Comparison of ENCODE assay signal across 8 mouse cellular contexts in genomic region chr15:101858673-101859425, GRCm38 (mm10). TPM values are rescaled to one million over a fixed set of nuclear protein-coding genes. Genes with fewer than 3 reads are reported as not detected.
DNase-seq lines count a peak whose midpoint lies in the region; ATAC-seq lines count a peak whose summit lies in the region.

No protein-coding gene starts in this region.

- peak overlapping the region; percentile 66; the same call in 1 of the 2 replicates for H3K9ac ChIP-seq in embryonic facial prominence, embryonic 13.5 days
- no peak overlapping the region for H3K9ac ChIP-seq in intestine, embryonic 16.5 days (ENCODE audit: low read depth, low read length)
- no peak overlapping the region for H3K9ac ChIP-seq in neural tube, embryonic 15.5 days (replicated peaks)

- H3K9me3 ChIP-seq in embryonic facial prominence, embryonic 13.5 days: no peaks in the 10 kb centered on the region
- no peaks in the 10 kb centered on the region for H3K9me3 ChIP-seq in intestine, embryonic 16.5 days (ENCODE audit: control insufficient read depth, low read length)
- H3K9me3 ChIP-seq in neural tube, embryonic 15.5 days (replicated peaks): no peaks in the 10 kb centered on the region

- no peak for ATAC-seq in embryonic facial prominence, embryonic 13.5 days (ENCODE audit: insufficient number of reproducible peaks, insufficient read depth, low FRiP score, low TSS enrichment, low read depth)
- ATAC-seq in intestine, embryonic 16.5 days: no peak
- ATAC-seq in neural tube, embryonic 15.5 days (ENCODE audit: low FRiP score): no peak

- H3K36me3 ChIP-seq in embryonic facial prominence, embryonic 13.5 days: no peaks in the 10 kb centered on the region
- H3K36me3 ChIP-seq in intestine, embryonic 16.5 days (ENCODE audit: control insufficient read depth, insufficient read depth, low read length): no peaks in the 10 kb centered on the region
- no peaks in the 10 kb centered on the region for H3K36me3 ChIP-seq in neural tube, embryonic 15.5 days

- 7% methylated on average over 11 of the region's 11 CpGs for WGBS in embryonic facial prominence, embryonic 13.5 days
- WGBS in intestine, embryonic 16.5 days: 14% methylated on average over 11 of the region's 11 CpGs
- WGBS in neural tube, embryonic 15.5 days: 7% methylated on average over 11 of the region's 11 CpGs

- DNase-seq in kidney, postnatal 14 days: peak; percentile 4
- DNase-seq in kidney, adult 9 months: no peak
- no peak for DNase-seq in thymus, postnatal 36 days
- DNase-seq in layer of hippocampus, postnatal 25 days (ENCODE audit: extremely low spot score in 1 of 2, low spot score in 1 of 2): no peak
- no peak for DNase-seq in thymus, postnatal 25 days

- H3K4me2 ChIP-seq in embryonic facial prominence, embryonic 13.5 days: peak overlapping the region; percentile 84
- H3K4me2 ChIP-seq in intestine, embryonic 16.5 days (ENCODE audit: low read depth, low read length): peak overlapping the region; percentile 87
- peak overlapping the region; percentile 90 for H3K4me2 ChIP-seq in neural tube, embryonic 15.5 days

- peaks cover 83% of the 10 kb centered on the region for H3K27me3 ChIP-seq in embryonic facial prominence, embryonic 13.5 days
- peaks cover 31% of the 10 kb centered on the region for H3K27me3 ChIP-seq in intestine, embryonic 16.5 days (replicated peaks; ENCODE audit: control insufficient read depth, insufficient read depth, low read length)
- H3K27me3 ChIP-seq in neural tube, embryonic 15.5 days (replicated peaks): peaks cover 44% of the 10 kb centered on the region

- H3K4me3 ChIP-seq in embryonic facial prominence, embryonic 13.5 days: peak overlapping the region; percentile 48
- peak overlapping the region; percentile 48 for H3K4me3 ChIP-seq in intestine, embryonic 16.5 days (ENCODE audit: low read length)
- peak overlapping the region; percentile 48; the same call in 1 of the 2 replicates for H3K4me3 ChIP-seq in neural tube, embryonic 15.5 days (replicated peaks)

- H3K27ac ChIP-seq in embryonic facial prominence, embryonic 13.5 days: no peak overlapping the region
- no peak overlapping the region for H3K27ac ChIP-seq in intestine, embryonic 16.5 days (ENCODE audit: low read length)
- no peak overlapping the region for H3K27ac ChIP-seq in neural tube, embryonic 15.5 days (replicated peaks)

- peaks cover 33% of the 10 kb centered on the region for H3K4me1 ChIP-seq in embryonic facial prominence, embryonic 13.5 days
- peaks cover 3% of the 10 kb centered on the region; the same call in 1 of the 2 replicates for H3K4me1 ChIP-seq in intestine, embryonic 16.5 days (ENCODE audit: control insufficient read depth, insufficient read depth, low read length)
- H3K4me1 ChIP-seq in neural tube, embryonic 15.5 days: peaks cover 23% of the 10 kb centered on the region

RNA-seq across cellular contexts. Expression of gene Krt1, which starts 8.3 kb away (rescaled TPM):
- 30.3 and 54.6 TPM in 2 replicates for polyA plus RNA-seq in embryonic facial prominence, embryonic 13.5 days (2015; fragmentation: Nextera tagmentation; extraction: Ambion mirVana)
- 0.48 and 0.49 TPM in 2 replicates for polyA plus RNA-seq in intestine, embryonic 16.5 days (2015; fragmentation: Nextera tagmentation; extraction: Ambion mirVana)
- polyA plus RNA-seq in neural tube, embryonic 15.5 days (2015; fragmentation: Nextera tagmentation; extraction: Ambion mirVana): 11.9 and 16.9 TPM in 2 replicates
- 1 to 10 TPM; 3.5 to 4.1 TPM for total RNA-seq in layer of hippocampus, postnatal 25 days (2021)

RNA-seq across cellular contexts. Expression of gene Krt77, which starts 10.7 kb away (rescaled TPM):
- 0.43 and 0.91 TPM in 2 replicates for polyA plus RNA-seq in embryonic facial prominence, embryonic 13.5 days (2015; fragmentation: Nextera tagmentation; extraction: Ambion mirVana)
- 0.13 TPM in 1 of 2 replicates, not detected in the other for polyA plus RNA-seq in intestine, embryonic 16.5 days (2015; fragmentation: Nextera tagmentation; extraction: Ambion mirVana)
- 0.29 and 0.54 TPM in 2 replicates for polyA plus RNA-seq in neural tube, embryonic 15.5 days (2015; fragmentation: Nextera tagmentation; extraction: Ambion mirVana)
- 10 to 100 TPM in 1 of 2 experiments, 1 to 10 TPM in 1; 9.4 to 11.3 TPM for total RNA-seq in layer of hippocampus, postnatal 25 days (2021)

RNA-seq across cellular contexts. Expression of gene Krt76, which starts 33.9 kb away (rescaled TPM):
- polyA plus RNA-seq in embryonic facial prominence, embryonic 13.5 days (2015; fragmentation: Nextera tagmentation; extraction: Ambion mirVana): 0.40 and 0.56 TPM in 2 replicates
- not detected in 2 replicates for polyA plus RNA-seq in intestine, embryonic 16.5 days (2015; fragmentation: Nextera tagmentation; extraction: Ambion mirVana)
- polyA plus RNA-seq in neural tube, embryonic 15.5 days (2015; fragmentation: Nextera tagmentation; extraction: Ambion mirVana): not detected in 2 replicates
- not detected for total RNA-seq in layer of hippocampus, postnatal 25 days (2021)

RNA-seq across cellular contexts. Expression of gene Krt2, which starts 40.9 kb away (rescaled TPM):
- polyA plus RNA-seq in embryonic facial prominence, embryonic 13.5 days (2015; fragmentation: Nextera tagmentation; extraction: Ambion mirVana): 0.17 TPM in 1 of 2 replicates, not detected in the other
- not detected in 2 replicates for polyA plus RNA-seq in intestine, embryonic 16.5 days (2015; fragmentation: Nextera tagmentation; extraction: Ambion mirVana)
- polyA plus RNA-seq in neural tube, embryonic 15.5 days (2015; fragmentation: Nextera tagmentation; extraction: Ambion mirVana): not detected in 2 replicates
- total RNA-seq in layer of hippocampus, postnatal 25 days (2021): 1 to 10 TPM; 5.2 to 5.4 TPM

RNA-seq across cellular contexts. Expression of gene Krt73, which starts 56.7 kb away (rescaled TPM):
- polyA plus RNA-seq in embryonic facial prominence, embryonic 13.5 days (2015; fragmentation: Nextera tagmentation; extraction: Ambion mirVana): 1.2 and 1.4 TPM in 2 replicates
- polyA plus RNA-seq in intestine, embryonic 16.5 days (2015; fragmentation: Nextera tagmentation; extraction: Ambion mirVana): not detected in 2 replicates
- 0.31 and 0.47 TPM in 2 replicates for polyA plus RNA-seq in neural tube, embryonic 15.5 days (2015; fragmentation: Nextera tagmentation; extraction: Ambion mirVana)
- 1 to 10 TPM; 7.3 to 9.0 TPM for total RNA-seq in layer of hippocampus, postnatal 25 days (2021)
